Comparison of ENCODE assay signal across 22 mouse cellular contexts in genomic region chr15:25587943-25588342, GRCm38 (mm10). TPM values are rescaled to one million over a fixed set of nuclear protein-coding genes. Genes with fewer than 3 reads are reported as not detected.
A peak's percentile ranks its signal among the peaks of the same experiment; 100 is the strongest.
DNase-seq lines count a peak whose midpoint lies in the region; ATAC-seq and TF ChIP-seq lines count a peak whose summit lies in the region.
"Had no signal": no experiment of that assay in that cellular context is flagged by ENCODE, and none has a peak within 500 bp of the region (broad histone marks: within the 10 kb centered on the region; RNA-seq: fewer than 3 reads in every experiment).

No protein-coding gene starts in this region.

- peak; percentile 28 for DNase-seq in adrenal gland, postnatal 10 days
- no peak for DNase-seq in adrenal gland, adult 8-10 months
- no peak for DNase-seq in heart, embryonic 10.5 days (ENCODE audit: low spot score)
- DNase-seq in heart, adult 2 months, result no peak
- DNase-seq in lung, postnatal 36 days, result peak; percentile 15
- DNase-seq in lung, postnatal 10 days, result no peak
- DNase-seq in adrenal gland, postnatal 25 days, result peak; percentile 16
- DNase-seq: cerebellum, adult 9-10 months; forebrain, postnatal 0 days; gastrocnemius, postnatal 36 days; heart, adult 18-20 months; heart, postnatal 36 days; kidney, adult 8-10 months had no signal

- intact Hi-C loops in heart, adult 2 months (cut with DNase I), result loop anchor here (2.0 kb wide), 1 partner anchor 33 kb away; no protein-coding TSS in a partner anchor

- no peak overlapping the region for H3K4me2 ChIP-seq in liver, embryonic 12.5 days
- H3K4me2 ChIP-seq: forebrain, embryonic 13.5 days; heart, embryonic 13.5 days; hindbrain, embryonic 15.5 days had no signal

- no peaks in the 10 kb centered on the region for H3K9me3 ChIP-seq in heart, embryonic 10.5 days
- no peaks in the 10 kb centered on the region for H3K9me3 ChIP-seq in liver, embryonic 12.5 days (replicated peaks)
- H3K9me3 ChIP-seq: embryonic facial prominence, embryonic 10.5 days; forebrain, embryonic 13.5 days; heart, embryonic 13.5 days; hindbrain, embryonic 15.5 days had no signal

- TF ChIP-seq POLR2A in heart, adult 2 months (IDR thresholded peaks at IDR 0.05; ENCODE audit: insufficient read depth, low read depth, low read length), result no peak

- no peak for TF ChIP-seq EP300 in heart, adult 2 months (IDR thresholded peaks at IDR 0.05; ENCODE audit: insufficient read depth, low read depth, low read length)

- peaks cover 36% of the 10 kb centered on the region for H3K4me1 ChIP-seq in heart, embryonic 10.5 days
- no peaks in the 10 kb centered on the region for H3K4me1 ChIP-seq in heart, adult 2 months (ENCODE audit: control insufficient read depth, insufficient read depth, low read length)
- H3K4me1 ChIP-seq in liver, embryonic 12.5 days, result peaks cover 5% of the 10 kb centered on the region; the same call in 1 of the 2 replicates
- H3K4me1 ChIP-seq: forebrain, embryonic 13.5 days; hindbrain, embryonic 15.5 days had no signal

- no peak overlapping the region for H3K9ac ChIP-seq in heart, adult 2 months (ENCODE audit: low read depth, low read length)
- no peak overlapping the region for H3K9ac ChIP-seq in liver, embryonic 12.5 days
- H3K9ac ChIP-seq: forebrain, embryonic 13.5 days; forebrain, postnatal 0 days; heart, embryonic 13.5 days; hindbrain, embryonic 15.5 days had no signal

- no peak for ATAC-seq in liver, embryonic 12.5 days
- ATAC-seq: activated CD4-positive, CD25-positive, alpha-beta regulatory T cell, adult 4 months; forebrain, embryonic 13.5 days; forebrain, postnatal 0 days; intestine, embryonic 16.5 days; Patski had no signal

- H3K36me3 ChIP-seq in heart, embryonic 10.5 days, result no peaks in the 10 kb centered on the region
- H3K36me3 ChIP-seq in heart, adult 2 months (ENCODE audit: control insufficient read depth, insufficient read depth, low read length), result no peaks in the 10 kb centered on the region
- H3K36me3 ChIP-seq in liver, embryonic 12.5 days, result no peaks in the 10 kb centered on the region
- H3K36me3 ChIP-seq: embryonic facial prominence, embryonic 10.5 days; heart, embryonic 13.5 days; hindbrain, embryonic 15.5 days had no signal

- H3K27ac ChIP-seq in heart, embryonic 10.5 days, result 0 out of 2 replicates have a peak overlapping the region, but pooled peaks have one; percentile 2
- H3K27ac ChIP-seq in heart, adult 2 months, result no peak overlapping the region
- H3K27ac ChIP-seq in liver, embryonic 12.5 days, result no peak overlapping the region
- H3K27ac ChIP-seq: embryonic facial prominence, embryonic 10.5 days; forebrain, embryonic 13.5 days; heart, embryonic 13.5 days; hindbrain, embryonic 15.5 days had no signal

- no peaks in the 10 kb centered on the region for H3K79me2 ChIP-seq in heart, adult 2 months (replicated peaks; ENCODE audit: control insufficient read depth, insufficient read depth, low read length)

- TF ChIP-seq CTCF in heart, adult 2 months (IDR thresholded peaks at IDR 0.05), result no peak

- 47% methylated on average over 8 of the region's 8 CpGs for WGBS in heart, embryonic 10.5 days
- 61% methylated on average over 8 of the region's 8 CpGs for WGBS in heart, adult 2 months
- 77% methylated on average over 8 of the region's 8 CpGs for WGBS in liver, embryonic 12.5 days (ENCODE audit: insufficient replicate concordance)

- peaks cover 4% of the 10 kb centered on the region; the same call in 1 of the 2 replicates for H3K27me3 ChIP-seq in heart, embryonic 10.5 days (ENCODE audit: insufficient read depth, poor library complexity, severe bottlenecking)
- H3K27me3 ChIP-seq in heart, adult 2 months (ENCODE audit: control insufficient read depth, insufficient read depth, low read length), result no peaks in the 10 kb centered on the region
- H3K27me3 ChIP-seq in liver, embryonic 12.5 days (replicated peaks), result no peaks in the 10 kb centered on the region
- H3K27me3 ChIP-seq: CH12.LX; hindbrain, embryonic 15.5 days; Patski had no signal

- no peak overlapping the region for H3K4me3 ChIP-seq in heart, embryonic 10.5 days
- no peak overlapping the region for H3K4me3 ChIP-seq in heart, adult 2 months
- H3K4me3 ChIP-seq in liver, embryonic 12.5 days, result no peak overlapping the region
- H3K4me3 ChIP-seq: embryonic facial prominence, embryonic 10.5 days; forebrain, embryonic 13.5 days; heart, embryonic 13.5 days; hindbrain, embryonic 15.5 days had no signal

RNA-seq across cellular contexts. Expression of gene Myo10, which starts 34.4 kb away (rescaled TPM):
- total RNA-seq in adrenal gland, postnatal 10 days (2021), result 10 to 100 TPM; 80.4 to 82.5 TPM
- 10 to 100 TPM; 59.0 to 68.5 (median 62.0) TPM for total RNA-seq in adrenal gland, adult 8-10 months (2022)
- 14.4 and 21.0 TPM in 2 replicates for polyA plus RNA-seq in heart, embryonic 10.5 days (2016; fragmentation: Nextera tagmentation; extraction: Ambion mirVana)
- 10 to 100 TPM; 63.7 to 67.9 TPM for total RNA-seq in heart, adult 2 months (2021)
- polyA plus RNA-seq in heart, adult 2 months (2012; rRNA removed), result 26.6 and 35.4 TPM in 2 replicates
- 92.8 and 107 TPM in 2 replicates for total RNA-seq in adrenal gland, postnatal 25 days (2021)
- polyA plus RNA-seq in liver, embryonic 12.5 days (2016; fragmentation: Nextera tagmentation; extraction: Ambion mirVana), result 7.1 and 7.3 TPM in 2 replicates

Comparison
In these comparisons a context has a peak if more than half of its experiments do, and no peak if none do; other contexts are left out.
1. DNase-seq: peak in adrenal gland, postnatal 10 days (single experiment), lung, postnatal 36 days (single experiment) and adrenal gland, postnatal 25 days (single experiment); none in adrenal gland, adult 8-10 months (single experiment), heart, embryonic 10.5 days (single experiment), heart, adult 2 months (0 of 2) and lung, postnatal 10 days (single experiment).